ENCODE assay signal across 8 mouse cellular contexts in the genomic region with DNA sequence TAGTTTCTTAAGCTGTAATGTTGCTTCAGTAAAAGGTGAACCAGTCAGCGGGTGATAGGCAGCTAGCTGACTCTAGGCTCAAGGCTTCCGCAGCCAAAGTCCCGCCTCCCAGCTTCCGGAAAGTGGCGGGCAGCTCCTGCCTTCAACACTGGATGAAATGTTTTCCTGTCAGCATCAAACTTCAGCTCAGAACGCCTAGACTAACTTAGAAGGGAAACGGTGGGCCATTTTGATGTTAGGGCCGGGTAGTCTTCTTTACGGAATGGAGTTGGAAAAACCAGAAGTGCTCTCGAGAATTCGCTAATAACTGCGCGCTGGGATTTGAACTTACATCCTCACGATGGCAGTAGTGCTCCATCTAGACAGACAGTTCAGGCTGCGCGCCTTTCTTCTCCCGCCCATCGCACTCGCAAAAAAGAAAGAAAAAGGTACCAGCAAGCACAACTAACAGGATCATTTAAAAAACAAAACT.
DNase-seq lines count a peak whose midpoint lies in the region; ATAC-seq and TF ChIP-seq lines count a peak whose summit lies in the region.

No protein-coding gene starts in this region.

- peak; percentile 54 for DNase-seq in urinary bladder, adult 2 months (ENCODE audit: low spot score)
- DNase-seq in urinary bladder, postnatal 10 days (ENCODE audit: low spot score) = no peak
- peak; percentile 72 for DNase-seq in midbrain, postnatal 0 days (ENCODE audit: low spot score)

- peak; percentile 67 for TF ChIP-seq CTCF in midbrain, postnatal 0 days (IDR thresholded peaks at IDR 0.05)

- H3K4me1 ChIP-seq in erythroblast, embryonic 14.5 days (ENCODE audit: control insufficient read depth) = peaks cover 6% of the 10 kb centered on the region
- H3K4me1 ChIP-seq in heart, embryonic 14.5 days (ENCODE audit: control insufficient read depth in 2 of 2, insufficient read depth in 2 of 2, low read length in 2 of 2) = peaks cover 0 to 3% of the 10 kb centered on the region in 2 experiments; a peak in 1 of 4 replicates
- no peaks in the 10 kb centered on the region for H3K4me1 ChIP-seq in limb, embryonic 15.5 days
- H3K4me1 ChIP-seq in midbrain, postnatal 0 days (ENCODE audit: insufficient read depth, low read length) = no peaks in the 10 kb centered on the region

- no peaks in the 10 kb centered on the region for H3K36me3 ChIP-seq in erythroblast, embryonic 14.5 days (ENCODE audit: control insufficient read depth)
- peaks cover 45% of the 10 kb centered on the region for H3K36me3 ChIP-seq in heart, embryonic 14.5 days (ENCODE audit: control insufficient read depth, insufficient read depth, low read length)
- H3K36me3 ChIP-seq in limb, embryonic 15.5 days = no peaks in the 10 kb centered on the region; the same call in 1 of the 2 replicates
- H3K36me3 ChIP-seq in midbrain, postnatal 0 days (ENCODE audit: insufficient read depth, low read length) = no peaks in the 10 kb centered on the region

- H3K27me3 ChIP-seq in erythroblast, embryonic 14.5 days (ENCODE audit: control insufficient read depth) = no peaks in the 10 kb centered on the region
- H3K27me3 ChIP-seq in heart, embryonic 14.5 days (ENCODE audit: control insufficient read depth, insufficient read depth, low read length) = no peaks in the 10 kb centered on the region
- no peaks in the 10 kb centered on the region for H3K27me3 ChIP-seq in limb, embryonic 15.5 days
- no peaks in the 10 kb centered on the region for H3K27me3 ChIP-seq in midbrain, postnatal 0 days (ENCODE audit: insufficient read depth, low read length)

- H3K9me3 ChIP-seq in erythroblast, embryonic 14.5 days (ENCODE audit: control insufficient read depth, low read length) = no peaks in the 10 kb centered on the region
- H3K9me3 ChIP-seq in heart, embryonic 14.5 days (ENCODE audit: control insufficient read depth, low read length) = no peaks in the 10 kb centered on the region
- H3K9me3 ChIP-seq in limb, embryonic 15.5 days = no peaks in the 10 kb centered on the region
- H3K9me3 ChIP-seq in midbrain, postnatal 0 days (ENCODE audit: low read length) = no peaks in the 10 kb centered on the region

- no peak overlapping the region for H3K9ac ChIP-seq in heart, embryonic 14.5 days (ENCODE audit: low read length)
- H3K9ac ChIP-seq in limb, embryonic 15.5 days = no peak overlapping the region
- no peak overlapping the region for H3K9ac ChIP-seq in midbrain, postnatal 0 days (replicated peaks; ENCODE audit: low read length, poor library complexity, severe bottlenecking)

- no peak overlapping the region for H3K4me2 ChIP-seq in heart, embryonic 14.5 days (ENCODE audit: low read length)
- H3K4me2 ChIP-seq in limb, embryonic 15.5 days = no peak overlapping the region
- H3K4me2 ChIP-seq in midbrain, postnatal 0 days (ENCODE audit: low read depth, low read length, poor library complexity, severe bottlenecking) = no peak overlapping the region

- WGBS in heart, embryonic 14.5 days = 51% methylated on average over 19 of the region's 19 CpGs
- WGBS in limb, embryonic 15.5 days = 67% methylated on average over 19 of the region's 19 CpGs
- 69% methylated on average over 19 of the region's 19 CpGs for WGBS in midbrain, postnatal 0 days

- ATAC-seq in erythroblast, adult 5-6 weeks (replicated peaks; ENCODE audit: low FRiP score, poor library complexity, severe bottlenecking) = no peak
- no peak for ATAC-seq in heart, embryonic 14.5 days (ENCODE audit: insufficient number of reproducible peaks, insufficient read depth, low FRiP score, low read depth)
- no peak for ATAC-seq in limb, embryonic 15.5 days (ENCODE audit: insufficient number of reproducible peaks, low FRiP score, low TSS enrichment, low read depth)
- ATAC-seq in midbrain, postnatal 0 days (ENCODE audit: low FRiP score) = peak; percentile 54; the same call in 1 of the 2 replicates
- no peak for ATAC-seq in frontal cortex, adult (ENCODE audit: low TSS enrichment)

- peak overlapping the region; percentile 47 for H3K4me3 ChIP-seq in erythroblast, embryonic 14.5 days (replicated peaks)
- peak overlapping the region; percentile 14 to 25; a peak in 3 of 4 replicates for H3K4me3 ChIP-seq in heart, embryonic 14.5 days (ENCODE audit: control insufficient read depth in 1 of 2, insufficient read depth in 1 of 2, low read depth in 1 of 2, low read length in 2 of 2)
- peak overlapping the region; percentile 23 for H3K4me3 ChIP-seq in limb, embryonic 15.5 days
- H3K4me3 ChIP-seq in midbrain, postnatal 0 days (ENCODE audit: low read depth, low read length) = no peak overlapping the region

- peak overlapping the region in 1 of 2 experiments; percentile 64; a peak in 2 of 4 replicates for H3K27ac ChIP-seq in heart, embryonic 14.5 days (replicated peaks in 1 of 2; ENCODE audit: control insufficient read depth in 1 of 2, insufficient read depth in 1 of 2, low read depth in 2 of 2, low read length in 2 of 2)
- peak overlapping the region; percentile 60; the same call in 1 of the 2 replicates for H3K27ac ChIP-seq in limb, embryonic 15.5 days
- no peak overlapping the region for H3K27ac ChIP-seq in midbrain, postnatal 0 days (ENCODE audit: low read depth, low read length)
